Mouse (Mus musculus): ENCODE measurements at regions not wholly inside any gene's neighbourhood (a gene's known extent, or its start where the extent isn't known, plus 50 kb on each side); places are given as distances from the start of the nearest gene placed in this dataset.

DNA sequence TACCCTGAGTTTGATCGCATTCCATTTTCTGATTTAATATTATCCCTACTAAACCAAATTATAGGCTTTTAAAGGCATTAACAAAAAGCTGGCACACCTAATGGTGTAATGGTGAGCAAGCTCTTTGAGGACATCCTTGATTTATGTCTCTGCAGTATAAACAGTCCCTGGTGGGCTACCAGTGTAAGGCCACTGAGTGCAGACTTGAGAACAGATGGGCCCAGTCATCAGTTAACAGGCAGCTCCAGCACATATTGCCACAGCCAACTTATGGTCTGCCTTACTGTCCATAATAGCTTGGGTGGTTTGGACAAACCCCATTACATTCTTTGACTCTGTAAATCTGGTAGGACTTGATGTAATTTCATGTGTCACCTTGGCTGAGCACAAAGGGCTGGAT lies 144.4 kb upstream of the Fndc3a start:
- TF ChIP-seq POLR2A (IDR thresholded peaks at IDR 0.05; ENCODE audit: insufficient read depth, low read length): no peak
- TF ChIP-seq CTCF (IDR thresholded peaks at IDR 0.05; ENCODE audit: low read depth, low read length): no peak
